In genomic region chr3:53454561-53454960, GRCm38 (mm10) we compare ENCODE assay signal across 22 mouse cellular contexts. TPM values are rescaled to one million over a fixed set of nuclear protein-coding genes. Genes with fewer than 3 reads are reported as not detected.
"Had no signal": no experiment of that assay in that cellular context is flagged by ENCODE, and none has a peak within 500 bp of the region (broad histone marks: within the 10 kb centered on the region; RNA-seq: fewer than 3 reads in every experiment).

No protein-coding gene starts in this region.

- H3K9me3 ChIP-seq: limb, embryonic 10.5 days; limb, embryonic 13.5 days; midbrain, embryonic 12.5 days; midbrain, embryonic 15.5 days; neural tube, embryonic 13.5 days; stomach, embryonic 15.5 days had no signal

- H3K4me2 ChIP-seq: limb, embryonic 13.5 days; lung, embryonic 14.5 days; midbrain, embryonic 12.5 days; midbrain, embryonic 15.5 days; neural tube, embryonic 13.5 days; stomach, embryonic 15.5 days had no signal

- H3K27ac ChIP-seq: limb, embryonic 10.5 days; limb, embryonic 13.5 days; liver, embryonic 14.5 days; macrophage; midbrain, embryonic 12.5 days; midbrain, embryonic 15.5 days; neural tube, embryonic 13.5 days; stomach, embryonic 15.5 days had no signal

- ATAC-seq: inflammation-experienced regulatory T-cells, adult 6 months; midbrain, embryonic 15.5 days had no signal

- H3K4me3 ChIP-seq: limb, embryonic 10.5 days; limb, embryonic 13.5 days; midbrain, embryonic 12.5 days; midbrain, embryonic 15.5 days; neural tube, embryonic 13.5 days; stomach, embryonic 15.5 days had no signal

- H3K4me1 ChIP-seq: limb, embryonic 10.5 days; limb, embryonic 13.5 days; midbrain, embryonic 12.5 days; midbrain, embryonic 15.5 days; neural tube, embryonic 13.5 days; stomach, embryonic 15.5 days had no signal

- DNase-seq: kidney, adult 18-20 months; kidney, adult 9 months; kidney, postnatal 14 days; kidney, postnatal 4 days; liver; liver, postnatal 0 days; lung, embryonic 14.5 days; right cerebral cortex, postnatal 4 days; spleen, adult 18-20 months; thymus, postnatal 25 days had no signal

- H3K27me3 ChIP-seq: limb, embryonic 13.5 days; midbrain, embryonic 12.5 days; midbrain, embryonic 15.5 days; neural tube, embryonic 13.5 days; stomach, embryonic 15.5 days had no signal

- H3K9ac ChIP-seq: limb, embryonic 13.5 days; liver, embryonic 14.5 days; liver, postnatal 0 days; lung, embryonic 14.5 days; midbrain, embryonic 12.5 days; midbrain, embryonic 15.5 days; neural tube, embryonic 13.5 days; stomach, embryonic 15.5 days had no signal

RNA-seq across cellular contexts. Expression of gene Stoml3, which starts 33.9 kb away (rescaled TPM):
- total RNA-seq: megakaryocyte, adult 5-6 weeks had no signal
- polyA plus RNA-seq: inflammation-experienced regulatory T-cells, adult 6 months; limb, embryonic 10.5 days; liver, embryonic 14.5 days; liver, postnatal 0 days; macrophage; midbrain, embryonic 12.5 days; midbrain, embryonic 15.5 days; neural tube, embryonic 13.5 days; testis, adult 2 months; thymus, postnatal 0 days had no signal
